Mouse (Mus musculus) forebrain, embryonic 11.5 days (tissue): ENCODE measurements around the gene Trim30b. TPM values are rescaled to one million over a fixed set of nuclear protein-coding genes. Genes with fewer than 3 reads are reported as not detected.

Experiments
- polyA plus RNA-seq: library from polyadenylated mRNA; unstranded; fragments of >200 nt; fragmentation: Nextera tagmentation; extraction: Ambion mirVana; gene quantifications from 2 replicates; pipeline ENCODE4 v1.2.1, GENCODE M21; 2014

Trim30b gene
- polyA plus RNA-seq, 1 experiment from 2014 or later = not detected

Other genes with a start within 250 kb of the Trim30b start
- gene Ubqln5, start 240.1 kb downstream of the Trim30b start, polyA plus RNA-seq = not detected in 2 replicates
- gene Olfr643, start 232.5 kb downstream of the Trim30b start, polyA plus RNA-seq = not detected in 2 replicates
- gene Ubqln3, start 226.6 kb downstream of the Trim30b start, polyA plus RNA-seq = not detected in 2 replicates
- gene Ubqlnl, start 219.3 kb downstream of the Trim30b start, polyA plus RNA-seq = not detected in 2 replicates
- gene Olfm5, start 205.1 kb downstream of the Trim30b start, polyA plus RNA-seq = not detected in 2 replicates
- 0.27 and 0.40 TPM in 2 replicates for gene Olfr648, start 186.5 kb downstream of the Trim30b start, polyA plus RNA-seq
- gene Olfr649, start 173.9 kb downstream of the Trim30b start, polyA plus RNA-seq = not detected in 2 replicates
- 2.7 and 3.3 TPM in 2 replicates for gene Trim6, start 151.1 kb downstream of the Trim30b start, polyA plus RNA-seq
- 0.64 and 1.1 TPM in 2 replicates for gene Trim34a, start 125.4 kb downstream of the Trim30b start, polyA plus RNA-seq
- gene Trim5, start 81.8 kb downstream of the Trim30b start, polyA plus RNA-seq = 0.12 TPM in 1 of 2 replicates, not detected in the other
- 1.5 and 1.7 TPM in 2 replicates for gene Trim12a, start 54.4 kb downstream of the Trim30b start, polyA plus RNA-seq
- gene Trim34b, start 40.4 kb downstream of the Trim30b start, polyA plus RNA-seq = not detected in 2 replicates
- 0.69 and 0.75 TPM in 2 replicates for gene Trim12c, start 16.5 kb downstream of the Trim30b start, polyA plus RNA-seq
- 0.16 TPM in 1 of 2 replicates, not detected in the other for gene Trim30c, start 31.0 kb upstream of the Trim30b start, polyA plus RNA-seq
- 0.33 and 0.45 TPM in 2 replicates for gene Trim30a, start 95.3 kb upstream of the Trim30b start, polyA plus RNA-seq
- gene Trim30d, start 138.0 kb upstream of the Trim30b start, polyA plus RNA-seq = 0.08 TPM in 1 of 2 replicates, not detected in the other
- not detected in 2 replicates for gene Olfr651, start 180.2 kb upstream of the Trim30b start, polyA plus RNA-seq
- gene Olfr652, start 191.0 kb upstream of the Trim30b start, polyA plus RNA-seq = not detected in 2 replicates
- gene Olfr653, start 207.4 kb upstream of the Trim30b start, polyA plus RNA-seq = not detected in 2 replicates
- gene Olfr654, start 217.1 kb upstream of the Trim30b start, polyA plus RNA-seq = not detected in 2 replicates
- not detected in 2 replicates for gene Olfr655, start 231.9 kb upstream of the Trim30b start, polyA plus RNA-seq
- not detected in 2 replicates for gene Olfr656, start 244.1 kb upstream of the Trim30b start, polyA plus RNA-seq